Mouse (Mus musculus) left cerebral cortex, adult 9 months (tissue): ENCODE data around the gene Ap3b2.

Source experiments
- DNase-seq, 2 experiments: peaks; one replicate each; pipeline ENCODE4 v3.0.0; 2022; ENCODE audit warnings: low spot score in 2 of 2

Gene Ap3b2

GRCm38 (mm10) chr7:81476833-81477232, 16.9 kb downstream of the Ap3b2 start:
- DNase-seq, result no peak

- DNase-seq, result peak in 1 of 2 experiments; percentile 43
Measured at GRCm38 (mm10) chr7:81475221-81475620, 18.5 kb downstream of the Ap3b2 start.

- DNase-seq, result no peak
Measured at GRCm38 (mm10) chr7:81464906-81465450, 28.7 kb downstream of the Ap3b2 start.

GRCm38 (mm10) chr7:81464116-81464515, 29.6 kb downstream of the Ap3b2 start:
- no peak for DNase-seq

GRCm38 (mm10) chr7:81462815-81463214, 30.9 kb downstream of the Ap3b2 start:
- no peak for DNase-seq

GRCm38 (mm10) chr7:81455155-81455651, 38.5 kb downstream of the Ap3b2 start, which contains the start of gene Cpeb1:
Cpeb1 (minus strand) TSS chr7:81455465.
- DNase-seq, result peak in 1 of 2 experiments; percentile 81

GRCm38 (mm10) chr7:81454331-81455039, 39.2 kb downstream of the Ap3b2 start:
- DNase-seq, result peak in 1 of 2 experiments; percentile 70

GRCm38 (mm10) chr7:81453443-81454274, 40.1 kb downstream of the Ap3b2 start:
- peak in 1 of 2 experiments; percentile 46 for DNase-seq

- peak in 1 of 2 experiments; percentile 53 for DNase-seq
Measured at GRCm38 (mm10) chr7:81452971-81453441, 40.7 kb downstream of the Ap3b2 start.
